Mouse (Mus musculus): ENCODE results near the gene Olfr521.

- TF ChIP-seq EP300 (IDR thresholded peaks at IDR 0.05; ENCODE audit: low read depth) (no peak), CTCF (IDR thresholded peaks at IDR 0.05; ENCODE audit: low read depth) (peak; percentile 80)
These were observed 34.8 kb downstream of the Olfr521 start for GRCm38 (mm10) chr7:99797911-99798647.

All from liver, embryonic 14.5 days (tissue).